Mouse (Mus musculus): Measurements from ENCODE around the gene Gm37240. TPM values are rescaled to one million over a fixed set of nuclear protein-coding genes. Genes with fewer than 3 reads are reported as not detected.

Gm37240 gene
- total and polyA plus RNA-seq, 3 experiments: not detected

DNA sequence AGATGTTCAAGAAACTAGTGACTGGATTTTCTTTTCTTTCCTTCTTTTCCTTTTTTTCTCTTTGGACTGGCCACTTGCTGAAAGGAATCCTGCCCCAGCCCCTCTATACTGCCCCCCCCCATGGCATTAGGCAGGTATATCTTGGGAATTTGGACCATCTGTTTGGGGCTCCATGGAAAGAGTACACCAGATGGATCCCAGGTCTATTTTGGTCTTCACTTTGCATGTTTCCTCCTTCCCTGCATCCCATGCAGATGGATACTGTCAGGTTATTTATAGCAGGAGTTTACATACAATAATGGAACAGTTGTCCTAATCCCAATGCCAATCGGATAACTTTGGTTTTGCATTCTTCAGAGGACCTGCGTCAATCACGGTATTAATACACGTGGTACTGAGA is 845.2 kb downstream of the Gm37240 start:
- no peak for ATAC-seq (ENCODE audit: extremely low read depth, insufficient number of reproducible peaks, low FRiP score, poor library complexity, severe bottlenecking)
- TF ChIP-seq POLR2AphosphoS5 (IDR thresholded peaks at IDR 0.05; ENCODE audit: insufficient replicate concordance, low read depth, low read length) (no peak), GATA2 (IDR thresholded peaks at IDR 0.05; ENCODE audit: borderline replicate concordance, low read depth, low read length) (no peak), TAL1 (conservative IDR thresholded peaks at IDR 0.05; ENCODE audit: low read depth, low read length) (no peak), CTCF (IDR thresholded peaks at IDR 0.05; ENCODE audit: low read depth, low read length) (no peak), GATA1 (IDR thresholded peaks at IDR 0.05; ENCODE audit: borderline replicate concordance, low read length) (no peak)

GRCm38 (mm10) chr3:85029141-85029540 is 858.2 kb downstream of the Gm37240 start:
- no peak for ATAC-seq (ENCODE audit: extremely low read depth, insufficient number of reproducible peaks, low FRiP score, poor library complexity, severe bottlenecking)
- H3K27me3 ChIP-seq (ENCODE audit: insufficient read depth, low read length): peaks cover 3% of the 10 kb centered on the region
- no peak overlapping the region for H3K4me3 ChIP-seq (ENCODE audit: low read depth, low read length)
- H3K4me1 ChIP-seq (ENCODE audit: insufficient read depth, low read depth, low read length): no peaks in the 10 kb centered on the region
- TF ChIP-seq TAL1 (conservative IDR thresholded peaks at IDR 0.05; ENCODE audit: low read depth, low read length) (no peak), POLR2AphosphoS5 (IDR thresholded peaks at IDR 0.05; ENCODE audit: insufficient replicate concordance, low read depth, low read length) (no peak), CTCF (IDR thresholded peaks at IDR 0.05; ENCODE audit: low read depth, low read length) (no peak), GATA2 (IDR thresholded peaks at IDR 0.05; ENCODE audit: borderline replicate concordance, low read depth, low read length) (no peak), GATA1 (IDR thresholded peaks at IDR 0.05; ENCODE audit: borderline replicate concordance, low read length) (no peak)
- no peaks in the 10 kb centered on the region for H3K9me3 ChIP-seq (replicated peaks)
- no peak for DNase-seq (ENCODE audit: low spot score)
- H3K36me3 ChIP-seq (replicated peaks): no peaks in the 10 kb centered on the region

More for the DNA sequence above, 845.2 kb downstream of the Gm37240 start:
- no peak for DNase-seq (ENCODE audit: low spot score)
- Histone ChIP-seq H3K9me3 (replicated peaks) (no peaks in the 10 kb centered on the region), H3K36me3 (replicated peaks) (no peaks in the 10 kb centered on the region), H3K4me1 (ENCODE audit: insufficient read depth, low read depth, low read length) (no peaks in the 10 kb centered on the region), H3K27me3 (ENCODE audit: insufficient read depth, low read length) (peaks cover 4% of the 10 kb centered on the region), H3K4me3 (ENCODE audit: low read depth, low read length) (no peak overlapping the region)

GRCm38 (mm10) chr3:85024817-85025705 is 862.3 kb downstream of the Gm37240 start:
- no peak for DNase-seq (ENCODE audit: low spot score)
- no peak for ATAC-seq (ENCODE audit: extremely low read depth, insufficient number of reproducible peaks, low FRiP score, poor library complexity, severe bottlenecking)
- Histone ChIP-seq H3K4me1 (ENCODE audit: insufficient read depth, low read depth, low read length) (no peaks in the 10 kb centered on the region), H3K27me3 (ENCODE audit: insufficient read depth, low read length) (peaks cover 6% of the 10 kb centered on the region), H3K9me3 (replicated peaks) (no peaks in the 10 kb centered on the region), H3K4me3 (ENCODE audit: low read depth, low read length) (no peak overlapping the region), H3K36me3 (replicated peaks) (no peaks in the 10 kb centered on the region)
- TF ChIP-seq POLR2AphosphoS5 (IDR thresholded peaks at IDR 0.05; ENCODE audit: insufficient replicate concordance, low read depth, low read length) (no peak), GATA1 (IDR thresholded peaks at IDR 0.05; ENCODE audit: borderline replicate concordance, low read length) (no peak), CTCF (IDR thresholded peaks at IDR 0.05; ENCODE audit: low read depth, low read length) (no peak), TAL1 (conservative IDR thresholded peaks at IDR 0.05; ENCODE audit: low read depth, low read length) (no peak), GATA2 (IDR thresholded peaks at IDR 0.05; ENCODE audit: borderline replicate concordance, low read depth, low read length) (no peak)

DNA sequence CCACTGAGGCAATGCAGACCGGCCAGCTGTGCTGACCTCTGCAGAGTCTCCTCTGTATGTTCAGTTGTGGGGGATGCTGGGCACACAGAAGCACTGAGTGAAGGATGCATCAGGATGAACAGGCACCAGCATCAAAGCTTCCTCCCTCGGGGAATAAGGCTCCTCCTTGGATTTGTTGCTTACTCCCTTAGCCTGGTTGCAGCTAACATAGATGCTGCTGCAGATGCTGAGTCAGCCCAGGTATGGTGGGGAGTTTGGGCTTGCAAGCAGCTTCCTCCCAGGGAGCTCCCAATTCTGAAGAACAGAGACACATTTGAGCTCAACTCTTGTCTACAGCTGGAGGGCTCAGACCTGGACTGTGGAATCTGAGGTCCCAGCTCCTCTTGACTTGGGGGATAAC is 863.1 kb downstream of the Gm37240 start:
- Histone ChIP-seq H3K4me1 (ENCODE audit: insufficient read depth, low read depth, low read length) (no peaks in the 10 kb centered on the region), H3K36me3 (replicated peaks) (no peaks in the 10 kb centered on the region), H3K9me3 (replicated peaks) (no peaks in the 10 kb centered on the region), H3K27me3 (ENCODE audit: insufficient read depth, low read length) (peaks cover 3% of the 10 kb centered on the region), H3K4me3 (ENCODE audit: low read depth, low read length) (no peak overlapping the region)
- DNase-seq (ENCODE audit: low spot score) (no peak), ATAC-seq (ENCODE audit: extremely low read depth, insufficient number of reproducible peaks, low FRiP score, poor library complexity, severe bottlenecking) (no peak)
- TF ChIP-seq POLR2AphosphoS5 (IDR thresholded peaks at IDR 0.05; ENCODE audit: insufficient replicate concordance, low read depth, low read length): no peak
- no peak for TF ChIP-seq GATA1 (IDR thresholded peaks at IDR 0.05; ENCODE audit: borderline replicate concordance, low read length)
- TF ChIP-seq CTCF (IDR thresholded peaks at IDR 0.05; ENCODE audit: low read depth, low read length): no peak
- TF ChIP-seq TAL1 (conservative IDR thresholded peaks at IDR 0.05; ENCODE audit: low read depth, low read length): no peak
- no peak for TF ChIP-seq GATA2 (IDR thresholded peaks at IDR 0.05; ENCODE audit: borderline replicate concordance, low read depth, low read length)

DNA sequence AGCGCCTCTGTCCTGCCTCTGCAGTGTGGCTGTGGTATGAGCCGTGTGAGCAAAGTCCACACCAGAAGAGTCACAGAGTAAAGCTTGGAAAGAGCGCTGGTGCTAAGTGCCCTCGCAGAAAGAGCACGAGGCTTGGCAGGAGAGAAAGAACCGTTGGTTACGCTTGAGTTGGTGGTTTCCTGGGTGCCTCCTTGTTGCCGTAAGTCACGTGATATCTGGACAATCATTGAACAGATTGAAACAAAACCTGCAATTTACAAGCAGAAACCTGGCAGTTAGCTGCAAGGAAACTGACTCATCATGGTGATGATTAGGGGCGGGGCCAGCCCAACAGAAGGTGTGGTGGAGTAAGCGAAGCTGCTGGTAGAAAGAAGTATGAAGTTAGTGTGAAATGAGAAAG is 864.5 kb downstream of the Gm37240 start:
- Histone ChIP-seq H3K4me1 (ENCODE audit: insufficient read depth, low read depth, low read length) (no peaks in the 10 kb centered on the region), H3K9me3 (replicated peaks) (no peaks in the 10 kb centered on the region), H3K27me3 (ENCODE audit: insufficient read depth, low read length) (peaks cover 6% of the 10 kb centered on the region), H3K36me3 (replicated peaks) (no peaks in the 10 kb centered on the region), H3K4me3 (ENCODE audit: low read depth, low read length) (no peak overlapping the region)
- no peak for DNase-seq (ENCODE audit: low spot score)
- ATAC-seq (ENCODE audit: extremely low read depth, insufficient number of reproducible peaks, low FRiP score, poor library complexity, severe bottlenecking): no peak
- TF ChIP-seq GATA1 (IDR thresholded peaks at IDR 0.05; ENCODE audit: borderline replicate concordance, low read length): no peak

- TF ChIP-seq POLR2AphosphoS5 (IDR thresholded peaks at IDR 0.05; ENCODE audit: insufficient replicate concordance, low read depth, low read length): no peak
- TF ChIP-seq TAL1 (conservative IDR thresholded peaks at IDR 0.05; ENCODE audit: low read depth, low read length): no peak
- TF ChIP-seq GATA2 (IDR thresholded peaks at IDR 0.05; ENCODE audit: borderline replicate concordance, low read depth, low read length): no peak
- TF ChIP-seq CTCF (IDR thresholded peaks at IDR 0.05; ENCODE audit: low read depth, low read length): no peak
- no peak for TF ChIP-seq GATA1 (IDR thresholded peaks at IDR 0.05; ENCODE audit: borderline replicate concordance, low read length)
- no peak for DNase-seq (ENCODE audit: low spot score)
- Histone ChIP-seq H3K4me3 (ENCODE audit: low read depth, low read length) (no peak overlapping the region), H3K36me3 (replicated peaks) (no peaks in the 10 kb centered on the region), H3K9me3 (replicated peaks) (no peaks in the 10 kb centered on the region), H3K4me1 (ENCODE audit: insufficient read depth, low read depth, low read length) (no peaks in the 10 kb centered on the region), H3K27me3 (ENCODE audit: insufficient read depth, low read length) (peaks cover 6% of the 10 kb centered on the region)
- no peak for ATAC-seq (ENCODE audit: extremely low read depth, insufficient number of reproducible peaks, low FRiP score, poor library complexity, severe bottlenecking)
These were observed 865.5 kb downstream of the Gm37240 start for GRCm38 (mm10) chr3:85021816-85022215.
